Mouse (Mus musculus): ENCODE data around the gene Olfr1418. TPM values are rescaled to one million over a fixed set of nuclear protein-coding genes. Genes with fewer than 3 reads are reported as not detected.

The Olfr1418 gene
- polyA plus RNA-seq, 1 experiment: not detected

DNA sequence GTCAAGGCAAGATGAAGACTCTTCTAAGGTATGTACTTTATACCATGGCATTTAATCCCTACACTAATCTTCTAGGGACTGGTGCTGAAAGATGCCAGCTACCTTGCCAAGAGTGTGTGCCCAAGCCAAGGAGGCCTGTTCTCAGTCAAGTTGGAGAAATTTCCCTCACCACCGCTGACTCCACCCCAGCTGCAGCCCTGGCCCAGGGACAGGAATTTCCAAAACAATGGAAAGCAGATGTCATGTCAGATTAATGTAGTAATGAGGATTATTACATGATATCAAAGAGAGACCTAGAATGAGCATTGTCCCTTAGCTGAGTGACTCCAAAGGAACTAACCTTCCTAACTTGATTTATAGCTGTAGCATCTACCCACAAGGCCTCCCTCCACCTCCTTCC, 50.0 kb downstream of the Olfr1418 start:
- no peak for DNase-seq (ENCODE audit: low spot score)

DNA sequence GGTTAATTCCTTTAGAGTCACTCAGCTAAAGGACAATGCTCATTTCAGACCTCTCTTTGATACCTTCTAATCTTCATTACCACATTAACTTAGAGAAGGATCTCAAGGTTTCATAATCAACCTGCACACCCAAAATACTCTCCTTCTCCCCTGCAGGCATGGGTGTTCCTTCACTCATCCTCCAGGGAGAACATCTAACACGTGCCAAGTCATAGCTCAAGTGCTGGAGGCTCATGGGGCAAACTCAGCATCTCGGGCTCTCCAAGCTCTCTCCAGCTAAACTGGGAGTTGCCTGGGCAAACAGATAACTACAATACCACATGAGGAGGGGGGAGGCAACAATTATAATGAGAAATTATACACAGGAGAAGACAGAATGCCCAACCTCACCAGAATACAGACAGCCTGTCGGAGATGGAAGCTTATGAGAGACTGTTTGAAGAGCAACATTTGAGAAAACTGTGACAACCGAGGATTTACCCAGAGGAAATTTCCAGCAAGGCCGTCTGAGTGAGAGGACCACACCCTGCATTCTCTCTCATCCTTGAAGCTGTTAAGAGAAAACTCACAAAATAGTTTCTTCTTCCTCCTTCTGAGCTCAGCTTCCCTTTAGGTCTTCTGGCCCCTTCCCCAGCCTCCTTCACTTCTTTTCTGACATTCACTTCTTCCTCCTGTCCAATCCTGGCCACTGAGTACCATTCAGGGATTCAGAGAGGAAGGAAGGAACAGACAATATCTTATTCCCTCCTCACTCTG, 50.7 kb downstream of the Olfr1418 start:
- DNase-seq (ENCODE audit: low spot score): no peak

DNA sequence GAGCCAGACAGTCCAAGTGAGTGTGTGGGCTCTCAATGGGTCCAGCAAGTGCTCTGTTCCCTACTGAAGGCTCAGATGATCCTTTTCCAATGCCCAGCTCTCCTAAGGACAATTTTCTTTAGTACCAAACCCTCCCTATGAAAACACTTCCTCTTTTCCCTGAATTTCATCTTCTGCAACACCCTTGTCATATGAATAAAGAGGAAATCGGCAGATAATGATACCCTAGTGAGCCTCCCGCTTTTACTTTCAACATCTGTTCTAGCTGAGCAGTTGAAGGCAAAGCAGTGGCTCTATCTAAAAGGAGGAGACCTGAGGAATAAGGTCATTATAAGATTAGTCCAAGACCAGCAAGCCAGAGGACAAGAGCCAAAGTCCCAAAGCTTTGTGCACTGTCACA, 52.4 kb downstream of the Olfr1418 start:
- DNase-seq (ENCODE audit: low spot score): no peak

DNA sequence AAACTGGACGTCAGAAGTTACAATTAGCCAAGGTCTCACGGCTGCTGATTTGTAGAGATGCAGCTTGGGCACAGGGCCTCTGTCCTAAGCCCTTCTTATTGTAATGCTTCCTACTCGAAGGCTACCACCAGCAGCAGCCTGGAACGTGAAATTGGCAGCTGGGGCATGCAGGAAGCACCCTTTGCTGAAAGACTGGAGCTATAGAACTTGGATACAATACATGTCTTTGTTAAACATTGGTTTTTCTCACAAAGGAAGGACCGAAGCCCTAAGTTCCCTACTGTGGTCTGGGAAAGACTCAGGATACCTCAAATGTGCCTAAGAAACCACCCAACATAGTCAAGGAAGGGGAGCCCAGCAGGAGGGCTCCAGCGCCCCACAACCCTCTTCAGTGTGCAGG, 53.0 kb downstream of the Olfr1418 start:
- DNase-seq (ENCODE audit: low spot score): no peak

DNA sequence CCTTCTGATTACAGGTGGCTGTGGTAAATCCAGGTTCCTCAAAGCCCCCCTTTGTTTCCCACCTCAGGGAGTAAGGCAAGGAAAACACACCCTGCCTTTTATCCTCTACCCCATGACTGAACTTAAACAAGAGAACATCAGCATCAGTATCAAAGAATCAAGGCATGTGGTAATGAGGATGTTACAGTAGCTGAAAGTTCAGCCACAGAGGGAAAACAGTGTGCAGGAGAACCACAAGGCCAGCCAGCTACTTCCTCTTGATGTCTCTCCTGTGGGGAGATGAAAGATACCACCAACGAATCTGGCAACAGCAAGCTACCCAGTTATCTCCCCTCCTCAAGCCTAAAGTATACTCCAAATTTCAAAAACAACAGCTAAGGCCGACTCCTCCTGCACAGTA, 53.6 kb downstream of the Olfr1418 start:
- no peak for DNase-seq (ENCODE audit: low spot score)

DNA sequence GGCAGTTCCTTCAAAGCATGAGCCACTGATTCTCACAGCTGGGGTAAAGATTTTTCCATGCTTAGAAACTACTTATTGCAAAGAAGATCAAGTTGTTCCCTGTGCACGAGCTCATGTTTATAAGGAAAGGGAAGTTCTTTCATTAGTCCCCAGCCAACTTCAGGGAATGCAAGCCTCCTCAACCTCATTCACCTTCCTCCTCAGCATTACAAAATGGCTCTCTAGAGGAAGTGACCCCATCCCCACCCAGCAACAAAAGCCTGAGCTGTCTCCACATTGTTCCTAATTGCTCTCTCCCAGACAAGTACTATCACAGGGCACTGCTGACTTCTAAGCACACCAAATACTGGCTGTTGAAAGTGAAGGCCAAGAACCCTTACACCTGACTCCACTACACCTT, 56.4 kb downstream of the Olfr1418 start:
- no peak for DNase-seq (ENCODE audit: low spot score)

Other genes starting within 250 kb of the Olfr1418 start
- 0.19 and 0.21 TPM in 2 replicates for gene Ms4a2, start 237.3 kb downstream of the Olfr1418 start, polyA plus RNA-seq (2012; rRNA removed)
- gene Ms4a3, start 220.2 kb downstream of the Olfr1418 start, polyA plus RNA-seq (2012; rRNA removed): not detected in 2 replicates
- gene Oosp2, start 200.5 kb downstream of the Olfr1418 start, polyA plus RNA-seq (2012; rRNA removed): not detected in 2 replicates
- gene Oosp1, start 169.9 kb downstream of the Olfr1418 start, polyA plus RNA-seq (2012; rRNA removed): not detected in 2 replicates
- gene Oosp3, start 164.0 kb downstream of the Olfr1418 start, polyA plus RNA-seq (2012; rRNA removed): not detected in 2 replicates
- gene Gif, start 113.5 kb downstream of the Olfr1418 start, polyA plus RNA-seq (2012; rRNA removed): not detected in 2 replicates
- gene Mrpl16, start 90.7 kb downstream of the Olfr1418 start, polyA plus RNA-seq (2012; rRNA removed): 32.9 and 33.0 TPM in 2 replicates
- 16.9 and 19.3 TPM in 2 replicates for gene Stx3, start 41.7 kb downstream of the Olfr1418 start, polyA plus RNA-seq (2012; rRNA removed)
- gene Olfr1417, start 21.8 kb downstream of the Olfr1418 start, polyA plus RNA-seq (2012; rRNA removed): 0.08 TPM in 1 of 2 replicates, not detected in the other
- gene Olfr1419, start 14.0 kb upstream of the Olfr1418 start, polyA plus RNA-seq (2012; rRNA removed): 0.03 TPM in 1 of 2 replicates, not detected in the other
- not detected in 2 replicates for gene Olfr1420, start 25.5 kb upstream of the Olfr1418 start, polyA plus RNA-seq (2012; rRNA removed)
- gene Patl1, start 51.3 kb upstream of the Olfr1418 start, polyA plus RNA-seq (2012; rRNA removed): 17.4 and 18.4 TPM in 2 replicates
- 33.2 and 35.0 TPM in 2 replicates for gene Osbp, start 104.9 kb upstream of the Olfr1418 start, polyA plus RNA-seq (2012; rRNA removed)
- gene Olfr1423, start 180.3 kb upstream of the Olfr1418 start, polyA plus RNA-seq (2012; rRNA removed): not detected in 2 replicates
- gene Olfr1424, start 201.6 kb upstream of the Olfr1418 start, polyA plus RNA-seq (2012; rRNA removed): not detected in 2 replicates
- not detected in 2 replicates for gene Olfr1425, start 216.7 kb upstream of the Olfr1418 start, polyA plus RNA-seq (2012; rRNA removed)
- not detected in 2 replicates for gene Olfr1426, start 230.9 kb upstream of the Olfr1418 start, polyA plus RNA-seq (2012; rRNA removed)
- not detected in 2 replicates for gene Olfr1427, start 242.3 kb upstream of the Olfr1418 start, polyA plus RNA-seq (2012; rRNA removed)